Mouse (Mus musculus): ENCODE results near the gene Gxylt1. TPM values are rescaled to one million over a fixed set of nuclear protein-coding genes. Genes with fewer than 3 reads are reported as not detected.

Gene Gxylt1
- polyA plus RNA-seq, 1 experiment from 2014 or later: 12.0 TPM

Other genes starting within 250 kb of the Gxylt1 start
- gene Yaf2, start 61.8 kb upstream of the Gxylt1 start, polyA plus RNA-seq (2014; fragmentation: Nextera tagmentation; extraction: Ambion mirVana): 119 and 124 TPM in 2 replicates
- 125 and 135 TPM in 2 replicates for gene Zcrb1, start 123.2 kb upstream of the Gxylt1 start, polyA plus RNA-seq (2014; fragmentation: Nextera tagmentation; extraction: Ambion mirVana)
- 35.3 and 43.3 TPM in 2 replicates for gene Pphln1, start 123.2 kb upstream of the Gxylt1 start, polyA plus RNA-seq (2014; fragmentation: Nextera tagmentation; extraction: Ambion mirVana)

All from heart, embryonic 11.5 days (tissue).